Mouse (Mus musculus): ENCODE results near the gene Cdk19. TPM values are rescaled to one million over a fixed set of nuclear protein-coding genes. Genes with fewer than 3 reads are reported as not detected.
A peak's percentile ranks its signal among the peaks of the same experiment; 100 is the strongest.

Cdk19 gene
- polyA plus RNA-seq, 1 experiment from 2014 or later, result 4.7 TPM

GRCm38 (mm10) chr10:40328004-40328551 lies 11.3 kb upstream of the Cdk19 start:
- Histone ChIP-seq H3K4me3 (no peak overlapping the region), H3K4me1 (no peaks in the 10 kb centered on the region)
- 80% methylated on average over 9 of the region's 9 CpGs for WGBS

GRCm38 (mm10) chr10:40330262-40330661 lies 9.1 kb upstream of the Cdk19 start:
- no peak overlapping the region for H3K4me3 ChIP-seq
- H3K4me1 ChIP-seq, result no peaks in the 10 kb centered on the region
- H3K27me3 ChIP-seq (ENCODE audit: poor library complexity, severe bottlenecking), result no peaks in the 10 kb centered on the region
- 80% methylated on average over 1 of the region's 1 CpGs for WGBS
- no peak overlapping the region for H3K27ac ChIP-seq
- no peak for DNase-seq (ENCODE audit: extremely low spot score, low spot score)
- H3K36me3 ChIP-seq (replicated peaks), result no peaks in the 10 kb centered on the region
- peaks cover 8% of the 10 kb centered on the region; the same call in 1 of the 2 replicates for H3K9me3 ChIP-seq

More at GRCm38 (mm10) chr10:40328004-40328551, 11.3 kb upstream of the Cdk19 start:
- H3K9me3 ChIP-seq, result peaks cover 8% of the 10 kb centered on the region; the same call in 1 of the 2 replicates
- DNase-seq (ENCODE audit: extremely low spot score, low spot score), result no peak
- no peaks in the 10 kb centered on the region for H3K36me3 ChIP-seq (replicated peaks)
- H3K27me3 ChIP-seq (ENCODE audit: poor library complexity, severe bottlenecking), result no peaks in the 10 kb centered on the region
- no peak overlapping the region for H3K27ac ChIP-seq

DNA sequence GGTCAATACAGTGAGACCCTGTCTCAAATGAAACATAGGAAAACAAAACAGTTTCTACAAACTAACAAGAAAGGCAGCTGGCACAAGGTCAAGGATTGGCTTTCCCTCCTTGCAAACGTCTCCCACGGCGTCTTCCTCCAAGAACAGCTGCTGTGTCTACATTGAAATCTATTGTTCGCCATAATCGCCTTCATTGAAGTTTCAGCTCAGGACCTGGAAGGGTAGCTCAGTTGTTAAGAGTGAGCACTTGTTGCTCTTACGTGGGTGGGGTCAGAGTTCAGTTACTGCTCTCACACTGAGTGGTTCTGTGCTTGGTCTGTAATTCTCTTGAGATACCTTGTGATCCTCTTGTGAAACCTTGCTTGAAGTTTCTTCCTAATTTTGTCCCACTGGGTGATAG lies 6.5 kb upstream of the Cdk19 start:
- no peak overlapping the region for H3K27ac ChIP-seq
- DNase-seq (ENCODE audit: extremely low spot score, low spot score), result no peak
- H3K4me1 ChIP-seq, result no peaks in the 10 kb centered on the region
- H3K9me3 ChIP-seq, result peaks cover 8% of the 10 kb centered on the region; the same call in 1 of the 2 replicates
- WGBS, result 76% methylated on average over 6 of the region's 6 CpGs
- H3K27me3 ChIP-seq (ENCODE audit: poor library complexity, severe bottlenecking), result no peaks in the 10 kb centered on the region
- no peaks in the 10 kb centered on the region for H3K36me3 ChIP-seq (replicated peaks)
- no peak overlapping the region for H3K4me3 ChIP-seq

DNA sequence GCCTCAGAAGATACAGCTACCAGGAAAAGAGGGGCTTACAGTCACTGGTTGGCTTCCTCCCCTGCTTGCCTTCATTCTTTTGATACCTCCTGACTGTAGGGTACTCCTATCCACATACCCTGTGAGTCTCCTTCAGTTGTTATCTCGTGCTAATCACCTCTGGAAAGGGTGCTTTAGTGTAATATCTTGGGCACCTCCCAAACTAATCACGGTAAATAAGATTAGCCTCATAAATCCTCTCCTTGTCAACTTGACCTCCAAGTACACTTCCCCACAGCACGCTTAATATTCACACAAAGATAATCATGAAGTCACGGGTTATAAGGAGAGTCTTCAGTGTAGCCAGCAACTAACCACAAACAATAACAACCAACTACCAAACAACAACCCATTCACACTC lies 2.7 kb downstream of the Cdk19 start:
- Histone ChIP-seq H3K27ac (no peak overlapping the region), H3K27me3 (ENCODE audit: poor library complexity, severe bottlenecking) (no peaks in the 10 kb centered on the region), H3K9me3 (no peaks in the 10 kb centered on the region), H3K36me3 (replicated peaks) (no peaks in the 10 kb centered on the region), H3K4me1 (peaks cover 10% of the 10 kb centered on the region), H3K4me3 (no peak overlapping the region)
- DNase-seq (ENCODE audit: extremely low spot score, low spot score), result no peak
- whole genome bisulfite sequencing, result 87% methylated on average over 4 of the region's 4 CpGs

DNA sequence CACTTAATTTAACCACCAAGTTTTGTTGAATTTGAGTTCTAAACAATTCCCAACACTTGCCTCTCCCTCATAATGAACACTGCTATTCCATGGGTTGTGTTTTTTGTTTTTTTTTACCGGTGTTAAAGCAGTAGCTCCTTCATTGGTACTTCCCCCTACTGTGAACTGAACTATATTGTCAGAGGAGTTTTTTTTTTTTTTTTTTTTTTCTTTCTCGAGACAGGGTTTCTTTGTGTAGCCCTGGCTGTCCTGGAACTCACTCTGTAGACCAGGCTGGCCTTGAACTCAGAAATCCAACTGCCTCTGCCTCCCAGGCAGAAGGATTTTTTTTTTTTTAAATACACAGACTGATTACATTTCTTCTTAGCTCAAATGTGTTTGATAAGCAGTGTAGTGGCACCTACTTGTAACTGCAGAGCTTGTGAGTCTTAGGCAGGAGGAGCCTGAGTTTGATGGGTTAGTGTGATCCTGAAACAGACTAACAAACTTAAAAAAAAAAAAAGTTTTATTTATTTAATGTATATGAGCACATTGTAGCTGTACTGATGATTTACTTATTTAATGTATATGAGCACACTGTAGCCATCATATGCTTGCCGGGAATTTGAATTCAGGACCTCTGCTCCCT lies 7.5 kb downstream of the Cdk19 start:
- H3K4me1 ChIP-seq, result peaks cover 25% of the 10 kb centered on the region
- no peak for DNase-seq (ENCODE audit: extremely low spot score, low spot score)
- no peak overlapping the region for H3K4me3 ChIP-seq
- H3K27me3 ChIP-seq (ENCODE audit: poor library complexity, severe bottlenecking), result no peaks in the 10 kb centered on the region
- 82% methylated on average over 3 of the region's 3 CpGs for WGBS
- H3K9me3 ChIP-seq, result no peaks in the 10 kb centered on the region
- H3K36me3 ChIP-seq (replicated peaks), result no peaks in the 10 kb centered on the region
- H3K27ac ChIP-seq, result no peak overlapping the region

- Histone ChIP-seq H3K4me1 (peaks cover 25% of the 10 kb centered on the region), H3K4me3 (peak overlapping the region; percentile 94), H3K9me3 (no peaks in the 10 kb centered on the region), H3K36me3 (replicated peaks) (no peaks in the 10 kb centered on the region), H3K27me3 (ENCODE audit: poor library complexity, severe bottlenecking) (no peaks in the 10 kb centered on the region), H3K27ac (peak overlapping the region; percentile 94)
- DNase-seq (ENCODE audit: extremely low spot score, low spot score), result no peak
- WGBS, result 78% methylated on average over 9 of the region's 9 CpGs
Observed at GRCm38 (mm10) chr10:40347461-40347954, 8.1 kb downstream of the Cdk19 start.

GRCm38 (mm10) chr10:40348566-40349536 lies 9.5 kb downstream of the Cdk19 start:
- peaks cover 25% of the 10 kb centered on the region for H3K4me1 ChIP-seq
- H3K27me3 ChIP-seq (ENCODE audit: poor library complexity, severe bottlenecking), result no peaks in the 10 kb centered on the region
- no peaks in the 10 kb centered on the region for H3K9me3 ChIP-seq
- peak overlapping the region; percentile 94 for H3K4me3 ChIP-seq
- H3K36me3 ChIP-seq (replicated peaks), result no peaks in the 10 kb centered on the region
- WGBS, result under 1% methylated on average over 76 of the region's 76 CpGs
- peak; percentile 98 for DNase-seq (ENCODE audit: extremely low spot score, low spot score)
- peak overlapping the region; percentile 94 for H3K27ac ChIP-seq

- H3K27ac ChIP-seq, result peak overlapping the region; percentile 94
- peak; percentile 63 for DNase-seq (ENCODE audit: extremely low spot score, low spot score)
- no peaks in the 10 kb centered on the region for H3K9me3 ChIP-seq
- H3K4me1 ChIP-seq, result peaks cover 25% of the 10 kb centered on the region
- no peaks in the 10 kb centered on the region for H3K36me3 ChIP-seq (replicated peaks)
- under 1% methylated on average over 62 of the region's 62 CpGs for WGBS
- H3K27me3 ChIP-seq (ENCODE audit: poor library complexity, severe bottlenecking), result no peaks in the 10 kb centered on the region
- H3K4me3 ChIP-seq, result peak overlapping the region; percentile 94
Observed at GRCm38 (mm10) chr10:40349631-40350177, 10.3 kb downstream of the Cdk19 start.

DNA sequence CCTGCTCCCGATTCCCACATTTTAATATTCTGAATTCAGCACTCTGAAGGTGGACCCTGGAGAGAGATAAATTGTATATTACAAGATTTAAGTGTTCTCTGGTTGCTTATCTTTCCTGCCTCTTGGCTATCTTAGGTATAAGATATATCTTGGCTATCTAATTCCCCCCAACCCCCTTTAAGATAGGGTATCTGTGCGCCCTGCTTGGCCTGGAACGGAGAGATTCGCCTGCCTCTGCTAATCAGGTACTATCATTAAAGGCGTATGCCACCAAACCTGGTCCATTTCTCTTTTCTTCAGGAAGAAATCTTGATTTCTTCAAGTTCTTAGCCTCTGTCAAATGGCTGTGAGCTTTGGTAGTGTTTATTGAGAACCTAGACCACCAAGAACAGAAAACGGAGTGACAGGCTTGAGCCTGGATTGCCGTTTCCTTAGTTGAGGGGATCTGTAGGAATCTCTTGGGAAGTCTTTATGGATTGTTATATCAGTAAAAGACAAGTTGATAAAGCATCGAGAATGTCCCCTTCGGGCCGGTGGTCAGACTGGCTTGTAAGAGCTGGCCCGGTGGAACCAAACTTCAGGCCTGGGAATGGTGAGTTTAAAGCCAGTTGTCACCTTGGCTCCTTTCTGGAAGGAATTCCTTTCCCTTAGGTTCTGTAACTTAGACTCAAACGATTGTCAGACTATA lies 11.0 kb downstream of the Cdk19 start:
- Histone ChIP-seq H3K27ac (peak overlapping the region; percentile 94), H3K27me3 (ENCODE audit: poor library complexity, severe bottlenecking) (no peaks in the 10 kb centered on the region), H3K36me3 (replicated peaks) (no peaks in the 10 kb centered on the region), H3K9me3 (no peaks in the 10 kb centered on the region), H3K4me1 (peaks cover 25% of the 10 kb centered on the region), H3K4me3 (peak overlapping the region; percentile 94)
- no peak for DNase-seq (ENCODE audit: extremely low spot score, low spot score)
- WGBS, result 65% methylated on average over 12 of the region's 12 CpGs

DNA sequence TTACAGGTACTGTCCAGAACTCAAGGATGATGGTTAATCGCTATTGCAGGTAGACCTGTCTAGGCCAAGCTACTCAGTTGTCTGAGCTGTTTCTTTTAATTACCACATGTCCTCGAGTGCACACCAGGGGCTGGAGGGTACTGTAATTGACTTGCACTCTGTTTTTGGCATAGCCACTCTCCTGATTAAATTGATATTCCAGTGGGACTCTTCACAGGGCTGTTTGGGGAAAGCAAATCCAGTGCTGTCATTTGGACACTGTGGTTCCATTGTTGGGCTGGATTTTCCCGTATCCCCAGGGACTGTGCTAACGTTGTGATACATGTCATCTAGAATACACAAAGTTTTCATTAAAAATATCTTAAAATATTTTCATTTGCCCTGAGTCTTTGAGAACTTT lies 11.8 kb downstream of the Cdk19 start:
- 85% methylated on average over 4 of the region's 4 CpGs for WGBS
- H3K27ac ChIP-seq, result no peak overlapping the region
- H3K36me3 ChIP-seq (replicated peaks), result no peaks in the 10 kb centered on the region
- H3K27me3 ChIP-seq (ENCODE audit: poor library complexity, severe bottlenecking), result no peaks in the 10 kb centered on the region
- H3K4me3 ChIP-seq, result peak overlapping the region; percentile 94; the same call in 1 of the 2 replicates
- H3K4me1 ChIP-seq, result peaks cover 25% of the 10 kb centered on the region
- DNase-seq (ENCODE audit: extremely low spot score, low spot score), result no peak
- H3K9me3 ChIP-seq, result no peaks in the 10 kb centered on the region

GRCm38 (mm10) chr10:40354081-40354480 lies 14.7 kb downstream of the Cdk19 start:
- Histone ChIP-seq H3K27me3 (ENCODE audit: poor library complexity, severe bottlenecking) (no peaks in the 10 kb centered on the region), H3K36me3 (replicated peaks) (no peaks in the 10 kb centered on the region), H3K27ac (no peak overlapping the region), H3K4me3 (no peak overlapping the region), H3K4me1 (peaks cover 19% of the 10 kb centered on the region), H3K9me3 (no peaks in the 10 kb centered on the region)
- 92% methylated on average over 9 of the region's 9 CpGs for WGBS
- no peak for DNase-seq (ENCODE audit: extremely low spot score, low spot score)

DNA sequence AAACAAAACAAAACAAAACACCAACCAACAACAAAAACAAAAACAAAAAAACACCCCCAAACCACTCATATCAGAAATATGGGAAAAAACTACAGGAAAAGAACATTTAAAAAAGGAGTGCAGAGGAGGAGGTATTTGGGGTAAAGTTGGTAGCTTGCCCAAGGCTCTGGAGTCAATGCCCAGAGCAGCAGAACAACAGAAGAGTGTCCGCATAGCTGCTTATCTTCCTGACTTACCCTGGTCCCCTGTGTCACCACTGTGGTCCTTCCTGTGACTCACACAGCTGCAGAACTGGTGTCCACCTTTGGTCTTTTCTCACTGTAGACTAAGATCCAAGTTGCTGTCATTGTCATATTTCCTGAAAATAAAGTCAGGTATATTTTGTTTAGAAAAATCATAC lies 15.2 kb downstream of the Cdk19 start:
- no peaks in the 10 kb centered on the region for H3K9me3 ChIP-seq
- H3K4me1 ChIP-seq, result peaks cover 23% of the 10 kb centered on the region
- H3K4me3 ChIP-seq, result no peak overlapping the region
- H3K27me3 ChIP-seq (ENCODE audit: poor library complexity, severe bottlenecking), result no peaks in the 10 kb centered on the region
- H3K36me3 ChIP-seq (replicated peaks), result no peaks in the 10 kb centered on the region
- no peak overlapping the region for H3K27ac ChIP-seq
- no peak for DNase-seq (ENCODE audit: extremely low spot score, low spot score)
- 97% methylated on average over 1 of the region's 1 CpGs for WGBS
